Mouse (Mus musculus): ENCODE measurements around the gene Nek6. TPM values are rescaled to one million over a fixed set of nuclear protein-coding genes. Genes with fewer than 3 reads are reported as not detected.

The Nek6 gene
- polyA plus RNA-seq, 1 experiment, result 173 TPM

- WGBS, result 85% methylated on average over 19 of the region's 19 CpGs
- TF ChIP-seq CTCF (IDR thresholded peaks at IDR 0.05; ENCODE audit: extremely low read depth, insufficient read length, insufficient replicate concordance, low read depth, low read length) (no peak), POLR2A (IDR thresholded peaks at IDR 0.05; ENCODE audit: low read depth, low read length) (no peak)
- peaks cover 38% of the 10 kb centered on the region for H3K36me3 ChIP-seq (ENCODE audit: control insufficient read depth, insufficient read depth, low read length)
Measured at GRCm38 (mm10) chr2:38554226-38554995, 43.0 kb downstream of the Nek6 start.

GRCm38 (mm10) chr2:38555659-38556058 lies 44.2 kb downstream of the Nek6 start:
- Histone ChIP-seq H3K27ac (ENCODE audit: insufficient read depth, low read depth, low read length) (no peak overlapping the region), H3K36me3 (ENCODE audit: control insufficient read depth, insufficient read depth, low read length) (peaks cover 45% of the 10 kb centered on the region), H3K4me3 (ENCODE audit: low read depth, low read length) (no peak overlapping the region), H3K27me3 (ENCODE audit: control insufficient read depth, insufficient read depth, low read length) (no peaks in the 10 kb centered on the region), H3K4me1 (ENCODE audit: control insufficient read depth, insufficient read depth, insufficient read length, low read length) (no peaks in the 10 kb centered on the region)
- no peak for TF ChIP-seq POLR2A (IDR thresholded peaks at IDR 0.05; ENCODE audit: low read depth, low read length)
- TF ChIP-seq CTCF (IDR thresholded peaks at IDR 0.05; ENCODE audit: extremely low read depth, insufficient read length, insufficient replicate concordance, low read depth, low read length), result no peak
- 93% methylated on average over 4 of the region's 4 CpGs for WGBS

More at GRCm38 (mm10) chr2:38554226-38554995, 43.0 kb downstream of the Nek6 start:
- Histone ChIP-seq H3K4me1 (ENCODE audit: control insufficient read depth, insufficient read depth, insufficient read length, low read length) (no peaks in the 10 kb centered on the region), H3K4me3 (ENCODE audit: low read depth, low read length) (no peak overlapping the region), H3K27me3 (ENCODE audit: control insufficient read depth, insufficient read depth, low read length) (no peaks in the 10 kb centered on the region), H3K27ac (ENCODE audit: insufficient read depth, low read depth, low read length) (no peak overlapping the region)

GRCm38 (mm10) chr2:38556721-38557120 lies 45.3 kb downstream of the Nek6 start:
- H3K4me3 ChIP-seq (ENCODE audit: low read depth, low read length), result no peak overlapping the region
- H3K27ac ChIP-seq (ENCODE audit: insufficient read depth, low read depth, low read length), result no peak overlapping the region
- peaks cover 45% of the 10 kb centered on the region for H3K36me3 ChIP-seq (ENCODE audit: control insufficient read depth, insufficient read depth, low read length)
- WGBS, result 79% methylated on average over 3 of the region's 3 CpGs
- no peak for TF ChIP-seq CTCF (IDR thresholded peaks at IDR 0.05; ENCODE audit: extremely low read depth, insufficient read length, insufficient replicate concordance, low read depth, low read length)
- TF ChIP-seq POLR2A (IDR thresholded peaks at IDR 0.05; ENCODE audit: low read depth, low read length), result no peak
- no peaks in the 10 kb centered on the region for H3K27me3 ChIP-seq (ENCODE audit: control insufficient read depth, insufficient read depth, low read length)
- no peaks in the 10 kb centered on the region for H3K4me1 ChIP-seq (ENCODE audit: control insufficient read depth, insufficient read depth, insufficient read length, low read length)

- H3K36me3 ChIP-seq (ENCODE audit: control insufficient read depth, insufficient read depth, low read length), result peaks cover 47% of the 10 kb centered on the region
- no peaks in the 10 kb centered on the region for H3K27me3 ChIP-seq (ENCODE audit: control insufficient read depth, insufficient read depth, low read length)
- no peak for TF ChIP-seq CTCF (IDR thresholded peaks at IDR 0.05; ENCODE audit: extremely low read depth, insufficient read length, insufficient replicate concordance, low read depth, low read length)
- TF ChIP-seq POLR2A (IDR thresholded peaks at IDR 0.05; ENCODE audit: low read depth, low read length), result no peak
- H3K4me3 ChIP-seq (ENCODE audit: low read depth, low read length), result no peak overlapping the region
- no peak overlapping the region for H3K27ac ChIP-seq (ENCODE audit: insufficient read depth, low read depth, low read length)
- 83% methylated on average over 17 of the region's 17 CpGs for WGBS
- H3K4me1 ChIP-seq (ENCODE audit: control insufficient read depth, insufficient read depth, insufficient read length, low read length), result no peaks in the 10 kb centered on the region
Measured at GRCm38 (mm10) chr2:38560296-38561227, 49.1 kb downstream of the Nek6 start.

- WGBS, result 76% methylated on average over 4 of the region's 4 CpGs
- Histone ChIP-seq H3K27ac (ENCODE audit: insufficient read depth, low read depth, low read length) (no peak overlapping the region), H3K27me3 (ENCODE audit: control insufficient read depth, insufficient read depth, low read length) (no peaks in the 10 kb centered on the region), H3K36me3 (ENCODE audit: control insufficient read depth, insufficient read depth, low read length) (peaks cover 55% of the 10 kb centered on the region), H3K4me1 (ENCODE audit: control insufficient read depth, insufficient read depth, insufficient read length, low read length) (no peaks in the 10 kb centered on the region), H3K4me3 (ENCODE audit: low read depth, low read length) (no peak overlapping the region)
- TF ChIP-seq CTCF (IDR thresholded peaks at IDR 0.05; ENCODE audit: extremely low read depth, insufficient read length, insufficient replicate concordance, low read depth, low read length) (no peak), POLR2A (IDR thresholded peaks at IDR 0.05; ENCODE audit: low read depth, low read length) (no peak)
Measured at GRCm38 (mm10) chr2:38562596-38562995, 51.2 kb downstream of the Nek6 start.

- H3K27ac ChIP-seq (ENCODE audit: insufficient read depth, low read depth, low read length), result no peak overlapping the region
- H3K4me1 ChIP-seq (ENCODE audit: control insufficient read depth, insufficient read depth, insufficient read length, low read length), result no peaks in the 10 kb centered on the region
- WGBS, result 90% methylated on average over 23 of the region's 23 CpGs
- H3K36me3 ChIP-seq (ENCODE audit: control insufficient read depth, insufficient read depth, low read length), result peaks cover 60% of the 10 kb centered on the region
- TF ChIP-seq POLR2A (IDR thresholded peaks at IDR 0.05; ENCODE audit: low read depth, low read length), result no peak
- TF ChIP-seq CTCF (IDR thresholded peaks at IDR 0.05; ENCODE audit: extremely low read depth, insufficient read length, insufficient replicate concordance, low read depth, low read length), result no peak
- no peak overlapping the region for H3K4me3 ChIP-seq (ENCODE audit: low read depth, low read length)
- no peaks in the 10 kb centered on the region for H3K27me3 ChIP-seq (ENCODE audit: control insufficient read depth, insufficient read depth, low read length)
Measured at GRCm38 (mm10) chr2:38571971-38572601, 60.6 kb downstream of the Nek6 start.
